Mouse (Mus musculus) spleen, adult 12 weeks (tissue): ENCODE results near the gene Cox6b2.

Source experiments
- DNase-seq: peaks from one replicate; pipeline ENCODE4 v3.0.0; 2022; ENCODE audit warnings: low spot score

Gene Cox6b2

GRCm38 (mm10) chr7:4719276-4719675, 33.6 kb downstream of the Cox6b2 start:
- no peak for DNase-seq

GRCm38 (mm10) chr7:4716955-4717354, 35.9 kb downstream of the Cox6b2 start:
- DNase-seq, result no peak

- DNase-seq, result no peak
Observed at GRCm38 (mm10) chr7:4712594-4712993, 40.3 kb downstream of the Cox6b2 start.

- peak; percentile 13 for DNase-seq
Observed at GRCm38 (mm10) chr7:4705098-4705497, 47.8 kb downstream of the Cox6b2 start.

- no peak for DNase-seq
Observed at GRCm38 (mm10) chr7:4703195-4703594, 49.7 kb downstream of the Cox6b2 start.

GRCm38 (mm10) chr7:4702334-4702733, 50.6 kb downstream of the Cox6b2 start:
- no peak for DNase-seq
